Mouse (Mus musculus): ENCODE measurements around the gene Rbm26. TPM values are rescaled to one million over a fixed set of nuclear protein-coding genes. Genes with fewer than 3 reads are reported as not detected.
A peak's percentile ranks its signal among the peaks of the same experiment; 100 is the strongest.

The Rbm26 gene
- polyA plus RNA-seq (2021): 42.2 TPM

DNA sequence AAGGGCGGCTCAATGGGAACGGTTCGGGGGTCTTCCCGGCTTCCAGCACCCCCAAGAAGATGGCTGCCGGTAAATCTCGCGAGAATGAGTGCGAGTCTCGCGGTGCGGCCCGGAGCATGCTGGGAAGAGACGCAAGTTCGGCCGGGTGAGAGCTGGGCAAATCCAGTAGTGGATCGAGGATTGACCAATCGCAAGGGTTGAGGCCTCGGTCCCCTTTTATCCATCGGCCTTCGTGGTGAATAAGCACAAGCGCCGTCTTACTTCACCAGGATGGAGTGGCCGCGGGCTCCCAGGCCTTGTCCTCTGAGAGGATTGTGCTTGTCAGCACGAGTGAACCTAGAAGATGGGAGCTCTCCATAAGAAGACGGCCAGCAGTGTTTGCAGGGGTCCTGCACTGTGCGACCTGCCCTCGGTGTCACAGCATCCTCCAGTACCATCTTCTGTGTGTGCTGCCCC, at the start of gene Rbm26:
TSS of gene Rbm26 (minus strand) at position 90 of the 456 bp plus-strand sequence.
- POLR2A ChIA-PET: no interaction called here
- no peaks in the 10 kb centered on the region for H3K27me3 ChIP-seq
- CTCF ChIA-PET: interaction anchor here (1.0 kb wide), 1 partner anchor 18 kb away, joined by 4 read pairs; no protein-coding TSS in a partner anchor
- no peak for TF ChIP-seq CTCF (IDR thresholded peaks at IDR 0.05)
- in situ Hi-C loops (cut with MboI; ENCODE audit: low pct_unique_long_range_greater_than_20kb): loop anchor here (25.0 kb wide), 1 partner anchor 1335 kb away; no protein-coding TSS in a partner anchor
- DNase-seq (ENCODE audit: low read depth, low spot score) (peak; percentile 82), ATAC-seq (peak; percentile 95)

DNA sequence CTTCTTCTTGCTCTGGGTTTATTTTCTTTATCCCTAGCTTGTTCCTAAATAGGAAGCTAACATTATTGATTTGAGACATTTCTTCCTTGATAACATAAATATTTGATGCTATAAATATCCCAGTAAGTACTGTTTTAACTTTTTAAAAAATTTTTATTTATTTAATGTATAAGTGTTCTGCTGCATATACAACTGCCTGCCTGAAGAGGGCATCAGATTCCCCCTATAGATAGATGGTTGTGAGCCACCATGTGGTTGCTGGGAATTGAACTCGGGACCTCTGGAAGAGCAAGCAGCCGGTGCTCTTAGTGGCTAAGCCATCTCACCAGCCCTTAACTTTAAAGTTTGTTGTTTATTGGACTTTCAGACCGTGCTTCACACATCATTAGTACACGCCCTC, 48.7 kb upstream of the Rbm26 start:
- ATAC-seq (no peak), DNase-seq (ENCODE audit: low read depth, low spot score) (no peak)
- ChIA-PET POLR2A (no interaction called here), CTCF (interaction anchor here (0.7 kb wide), 1 partner anchor 100 kb away, joined by 3 read pairs; no protein-coding TSS in a partner anchor)
- H3K27me3 ChIP-seq: peaks cover 9% of the 10 kb centered on the region
- peak; percentile 37 for TF ChIP-seq CTCF (IDR thresholded peaks at IDR 0.05)
- in situ Hi-C loops (cut with MboI; ENCODE audit: low pct_unique_long_range_greater_than_20kb): no loop called here

DNA sequence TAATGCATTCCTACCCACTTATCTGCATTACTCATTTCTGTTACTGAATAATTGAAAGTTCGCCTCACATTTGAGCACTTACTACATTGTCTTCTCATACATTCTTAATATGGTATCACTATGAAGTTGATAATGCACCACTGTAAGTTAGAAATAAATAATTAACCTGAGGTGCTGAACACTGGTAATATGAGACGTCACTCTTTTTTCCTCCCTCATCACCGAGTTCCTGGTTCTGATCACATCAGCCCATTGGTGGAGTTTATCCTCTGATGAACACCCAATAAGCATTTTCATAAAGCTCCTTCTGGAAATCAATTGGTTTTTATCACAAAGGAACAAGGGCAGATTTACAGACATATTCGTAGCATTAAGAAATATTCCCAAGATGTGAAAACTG, 45.1 kb upstream of the Rbm26 start:
- peaks cover 9% of the 10 kb centered on the region for H3K27me3 ChIP-seq
- no peak for TF ChIP-seq CTCF (IDR thresholded peaks at IDR 0.05)
- no peak for DNase-seq (ENCODE audit: low read depth, low spot score)
- in situ Hi-C loops (cut with MboI; ENCODE audit: low pct_unique_long_range_greater_than_20kb): no loop called here
- ATAC-seq: no peak
- CTCF ChIA-PET: interaction anchor here (2.3 kb wide), 1 partner anchor 9 kb away, joined by 8 read pairs; no protein-coding TSS in a partner anchor
- POLR2A ChIA-PET: no interaction called here

DNA sequence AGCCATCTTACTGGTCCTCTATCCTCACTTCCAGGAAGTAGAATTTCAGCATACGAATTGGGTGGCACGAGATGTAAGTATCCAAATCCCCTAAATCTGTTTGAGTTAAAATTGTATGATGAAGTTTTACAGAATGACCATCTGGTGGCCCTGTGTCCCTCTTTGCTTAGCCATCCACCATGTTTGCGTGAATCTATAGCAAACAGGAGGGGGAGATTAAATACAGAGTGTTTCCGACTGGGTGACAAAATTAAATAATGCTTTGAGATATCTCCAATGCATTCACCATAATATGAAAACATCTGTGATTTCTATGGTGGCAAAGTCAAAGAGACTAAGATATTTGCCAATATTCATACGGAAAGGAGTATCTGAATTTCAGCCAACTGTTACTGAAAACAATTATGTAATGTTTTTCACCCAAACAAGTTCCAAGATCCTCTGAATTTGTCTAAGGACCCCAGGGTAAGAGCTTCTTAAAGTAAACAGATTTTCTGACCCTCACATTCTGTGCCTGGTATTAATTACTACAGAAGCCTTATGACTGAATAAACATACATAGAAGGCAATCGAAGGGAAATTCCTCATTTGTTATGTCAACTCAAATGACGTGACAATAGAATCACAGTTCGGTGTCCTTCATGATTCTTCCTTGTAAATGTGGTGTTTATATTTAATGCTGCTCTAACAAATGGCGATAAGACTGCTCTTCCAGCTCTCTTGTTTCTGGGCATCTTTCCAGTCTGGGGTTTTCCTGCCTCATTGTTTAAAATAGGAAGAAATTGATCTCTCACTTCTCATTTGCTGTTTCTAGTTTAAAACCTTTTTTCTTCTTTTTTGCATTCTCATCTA, 42.6 kb upstream of the Rbm26 start:
- H3K27me3 ChIP-seq: peaks cover 9% of the 10 kb centered on the region
- in situ Hi-C loops (cut with MboI; ENCODE audit: low pct_unique_long_range_greater_than_20kb): no loop called here
- no peak for ATAC-seq
- no peak for TF ChIP-seq CTCF (IDR thresholded peaks at IDR 0.05)
- ChIA-PET POLR2A (no interaction called here), CTCF (interaction anchor here (1.6 kb wide), 1 partner anchor 36 kb away, joined by 3 read pairs; no protein-coding TSS in a partner anchor)
- no peak for DNase-seq (ENCODE audit: low read depth, low spot score)

GRCm38 (mm10) chr14:105198401-105198800, 21.3 kb upstream of the Rbm26 start:
- CTCF ChIA-PET: interaction anchor here (0.9 to 1.3 kb wide), 2 partner anchors 10 to 102 kb away, joined by 3 to 4 read pairs; no protein-coding TSS in a partner anchor

GRCm38 (mm10) chr14:105194682-105195081, 17.6 kb upstream of the Rbm26 start:
- ATAC-seq: no peak
- ChIA-PET POLR2A (no interaction called here), CTCF (interaction anchor here (1.9 kb wide), 1 partner anchor 17 kb away, joined by 4 read pairs; the partner anchor contains the start of gene Rbm26)

More at GRCm38 (mm10) chr14:105198401-105198800, 21.3 kb upstream of the Rbm26 start:
- H3K27me3 ChIP-seq: no peaks in the 10 kb centered on the region
- no peak for ATAC-seq
- no peak for DNase-seq (ENCODE audit: low read depth, low spot score)
- POLR2A ChIA-PET: interaction anchor here (0.6 kb wide), 1 partner anchor 17 kb away, joined by 5 read pairs; no protein-coding TSS in a partner anchor
- in situ Hi-C loops (cut with MboI; ENCODE audit: low pct_unique_long_range_greater_than_20kb): loop anchor here (10.0 to 25.0 kb wide), 2 partner anchors 46 to 1314 kb away; no protein-coding TSS in a partner anchor
- TF ChIP-seq CTCF (IDR thresholded peaks at IDR 0.05): peak; percentile 50

GRCm38 (mm10) chr14:105184866-105185265, 7.7 kb upstream of the Rbm26 start:
- CTCF ChIA-PET: interaction anchor here (1.0 kb wide), 1 partner anchor 116 kb away, joined by 3 read pairs; no protein-coding TSS in a partner anchor
- POLR2A ChIA-PET: no interaction called here
- no peak for ATAC-seq

More at GRCm38 (mm10) chr14:105194682-105195081, 17.6 kb upstream of the Rbm26 start:
- DNase-seq (ENCODE audit: low read depth, low spot score): no peak
- in situ Hi-C loops (cut with MboI; ENCODE audit: low pct_unique_long_range_greater_than_20kb): loop anchor here (10.0 to 25.0 kb wide), 2 partner anchors 50 to 1318 kb away; no protein-coding TSS in a partner anchor
- H3K27me3 ChIP-seq: peaks cover 4% of the 10 kb centered on the region
- no peak for TF ChIP-seq CTCF (IDR thresholded peaks at IDR 0.05)

DNA sequence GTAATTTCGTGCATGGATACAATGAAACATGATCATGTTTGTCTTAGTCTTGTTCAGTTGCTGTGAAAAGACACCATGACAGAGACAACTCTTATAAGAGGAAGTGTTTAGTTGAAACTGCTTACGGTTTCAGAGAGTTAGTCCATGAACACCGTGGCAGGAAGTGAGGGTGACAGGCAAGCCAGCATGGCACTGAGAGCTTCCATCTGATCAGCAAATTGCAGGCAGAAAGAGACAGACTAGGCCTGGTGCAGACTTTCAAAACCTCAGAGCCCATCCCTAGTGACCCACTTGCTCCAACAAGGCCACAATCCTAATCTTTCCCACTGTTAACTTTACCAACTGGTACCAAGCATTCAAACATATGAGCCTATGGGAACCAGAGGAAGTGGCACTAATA, 5.7 kb upstream of the Rbm26 start:
- TF ChIP-seq CTCF (IDR thresholded peaks at IDR 0.05): no peak
- H3K27me3 ChIP-seq: peaks cover 5% of the 10 kb centered on the region
- in situ Hi-C loops (cut with MboI; ENCODE audit: low pct_unique_long_range_greater_than_20kb): loop anchor here (25.0 kb wide), 1 partner anchor 1330 kb away; no protein-coding TSS in a partner anchor
- ATAC-seq (no peak), DNase-seq (ENCODE audit: low read depth, low spot score) (no peak)
- POLR2A ChIA-PET: no interaction called here
- CTCF ChIA-PET: no interaction called here

More at GRCm38 (mm10) chr14:105184866-105185265, 7.7 kb upstream of the Rbm26 start:
- H3K27me3 ChIP-seq: peaks cover 11% of the 10 kb centered on the region
- DNase-seq (ENCODE audit: low read depth, low spot score): no peak
- in situ Hi-C loops (cut with MboI; ENCODE audit: low pct_unique_long_range_greater_than_20kb): loop anchor here (25.0 kb wide), 1 partner anchor 1327 kb away; no protein-coding TSS in a partner anchor
- no peak for TF ChIP-seq CTCF (IDR thresholded peaks at IDR 0.05)

DNA sequence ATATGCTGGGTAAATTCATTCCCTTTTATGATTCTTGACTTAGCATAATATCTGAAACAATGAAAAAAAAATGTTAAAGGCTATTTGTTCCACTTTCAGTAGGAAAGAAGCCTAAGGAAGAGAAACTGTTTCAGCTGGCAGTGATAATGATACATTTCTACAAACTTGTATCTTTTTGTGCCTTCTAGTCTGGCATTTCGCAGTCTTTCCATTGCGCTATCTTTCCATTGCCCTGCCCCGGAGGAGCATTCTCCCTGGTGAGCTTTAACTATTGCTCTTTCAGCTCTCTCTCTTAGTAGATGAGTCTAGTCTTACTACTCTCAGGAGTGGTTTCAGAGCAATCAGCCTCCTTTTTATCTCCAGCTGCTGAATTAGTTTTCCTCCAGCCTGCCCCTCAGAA, 2.6 kb upstream of the Rbm26 start:
- H3K27me3 ChIP-seq: no peaks in the 10 kb centered on the region
- ATAC-seq (no peak), DNase-seq (ENCODE audit: low read depth, low spot score) (no peak)
- no peak for TF ChIP-seq CTCF (IDR thresholded peaks at IDR 0.05)
- POLR2A ChIA-PET: no interaction called here
- CTCF ChIA-PET: interaction anchor here (1.3 kb wide), 1 partner anchor 9 kb away, joined by 3 read pairs; no protein-coding TSS in a partner anchor
- in situ Hi-C loops (cut with MboI; ENCODE audit: low pct_unique_long_range_greater_than_20kb): loop anchor here (25.0 kb wide), 1 partner anchor 1333 kb away; no protein-coding TSS in a partner anchor

GRCm38 (mm10) chr14:105178996-105179395, 1.9 kb upstream of the Rbm26 start:
- ATAC-seq (no peak), DNase-seq (ENCODE audit: low read depth, low spot score) (no peak)
- ChIA-PET POLR2A (no interaction called here), CTCF (interaction anchor here (1.3 kb wide), 1 partner anchor 10 kb away, joined by 3 read pairs; no protein-coding TSS in a partner anchor)
- no peaks in the 10 kb centered on the region for H3K27me3 ChIP-seq
- in situ Hi-C loops (cut with MboI; ENCODE audit: low pct_unique_long_range_greater_than_20kb): loop anchor here (25.0 kb wide), 1 partner anchor 1333 kb away; no protein-coding TSS in a partner anchor
- no peak for TF ChIP-seq CTCF (IDR thresholded peaks at IDR 0.05)
